Mouse (Mus musculus) natural killer cell, adult 2 months (primary cell): ENCODE data around the gene Agmat.
A peak's percentile ranks its signal among the peaks of the same experiment; 100 is the strongest.

Experiments used
- DNase-seq, 2 experiments: peaks; one replicate each; pipeline ENCODE4 v3.0.0; 2022; ENCODE audit warnings: low spot score in 2 of 2

Agmat gene

DNA sequence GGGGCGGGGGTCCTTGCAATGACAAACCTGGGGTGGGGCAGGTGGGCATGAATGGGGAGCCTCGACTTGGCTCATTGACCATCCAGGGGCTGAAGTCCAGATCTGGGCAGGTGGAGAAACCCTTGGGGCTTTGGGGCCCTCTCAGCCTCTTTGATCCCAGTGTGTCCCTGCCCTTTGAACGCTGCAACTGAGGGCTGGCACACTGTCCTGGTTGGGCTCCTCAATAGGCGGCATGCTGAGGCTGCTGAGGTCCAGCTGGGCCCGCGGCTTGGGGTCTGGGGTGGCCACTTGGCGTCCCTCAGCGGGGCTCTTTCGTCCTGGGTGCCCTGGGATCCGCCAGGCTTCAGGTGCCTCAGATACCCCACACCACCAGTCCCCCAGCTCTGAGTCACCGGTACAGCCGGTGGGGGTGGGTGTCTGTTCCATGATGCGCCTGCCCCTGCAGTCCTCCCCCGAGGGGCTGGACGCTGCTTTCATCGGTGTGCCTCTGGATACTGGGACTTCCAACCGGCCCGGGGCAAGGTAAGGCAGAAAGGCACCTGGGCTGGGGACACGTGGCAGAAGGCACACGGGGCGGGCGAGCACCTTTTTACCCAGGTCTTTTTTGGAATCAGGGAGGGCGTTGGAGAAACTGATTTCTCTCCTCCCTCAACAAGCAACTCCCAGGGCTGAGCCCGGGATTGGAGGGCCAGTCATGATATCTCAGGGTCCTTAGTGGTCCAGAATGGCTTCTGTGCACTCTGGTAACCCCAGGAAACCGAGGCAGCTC is at the start of gene Agmat:
Gene Agmat, plus strand, starts transcription at position 95 of the 769 bp plus-strand sequence.
- no peak for DNase-seq

GRCm38 (mm10) chr4:141704625-141705024 is 41.8 kb upstream of the Agmat start:
- DNase-seq: no peak

DNA sequence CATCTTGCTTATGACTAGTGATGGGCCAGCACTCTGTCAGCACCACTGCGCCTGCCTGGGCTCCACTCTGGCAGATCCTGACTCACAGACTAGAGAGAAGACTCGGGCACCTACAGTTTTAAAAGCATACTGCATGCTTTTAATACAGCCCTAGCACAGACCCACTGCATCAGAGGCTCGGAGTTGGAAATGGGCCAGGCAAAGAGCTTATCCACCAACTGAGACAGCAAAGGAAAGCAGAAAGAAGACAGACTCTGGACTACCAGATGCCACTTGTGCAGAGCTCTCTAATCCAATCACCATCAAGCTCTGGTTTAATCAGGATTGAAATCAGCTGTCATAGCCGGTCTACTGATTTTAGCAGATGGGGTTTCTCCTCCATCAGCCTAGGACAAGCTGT is 41.1 kb upstream of the Agmat start:
- DNase-seq: no peak

- DNase-seq: no peak
Observed at GRCm38 (mm10) chr4:141708005-141708404, 38.5 kb upstream of the Agmat start.

DNA sequence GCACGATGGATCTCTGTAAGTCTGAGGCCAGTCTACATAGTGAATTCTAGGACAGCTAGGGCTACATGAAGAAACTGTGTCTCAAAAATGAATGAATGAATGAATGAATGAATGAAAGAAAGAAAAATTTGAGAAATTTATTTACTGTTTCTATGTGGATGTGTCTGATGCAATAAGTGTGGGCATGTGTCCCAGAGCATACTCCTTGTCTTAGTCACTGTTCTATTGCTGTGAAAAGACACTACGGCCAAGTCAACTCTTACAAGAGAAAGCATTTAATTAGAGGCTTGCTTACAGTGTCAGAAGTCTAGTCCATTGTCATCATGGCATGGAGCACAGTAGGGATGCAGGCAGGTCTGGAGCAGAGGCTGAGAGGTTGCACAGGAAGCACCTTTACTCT is 37.5 kb upstream of the Agmat start:
- no peak for DNase-seq

GRCm38 (mm10) chr4:141711250-141711649 is 35.2 kb upstream of the Agmat start:
- no peak for DNase-seq

GRCm38 (mm10) chr4:141713598-141714142 is 32.8 kb upstream of the Agmat start:
- DNase-seq: no peak

DNA sequence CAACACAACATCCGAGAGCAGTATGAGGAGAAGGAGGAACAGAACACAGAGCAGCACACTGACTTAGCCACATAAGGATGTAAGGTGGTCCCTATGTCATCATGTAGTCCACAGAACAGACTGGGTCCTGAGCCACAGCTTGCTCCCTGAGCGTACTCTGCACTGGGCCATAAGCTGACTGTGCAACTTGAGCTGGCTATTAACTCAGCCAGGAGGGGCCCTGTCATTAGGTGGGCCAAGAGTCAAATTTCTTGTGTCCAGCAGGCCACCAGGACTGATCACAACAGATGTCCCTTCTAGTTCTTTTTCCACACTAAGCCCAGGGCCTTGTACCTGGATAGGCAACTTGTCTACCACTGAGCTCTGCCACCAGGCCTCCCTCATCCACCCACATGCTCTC is 31.4 kb upstream of the Agmat start:
- no peak for DNase-seq

GRCm38 (mm10) chr4:141717633-141718032 is 28.8 kb upstream of the Agmat start:
- DNase-seq: no peak

DNA sequence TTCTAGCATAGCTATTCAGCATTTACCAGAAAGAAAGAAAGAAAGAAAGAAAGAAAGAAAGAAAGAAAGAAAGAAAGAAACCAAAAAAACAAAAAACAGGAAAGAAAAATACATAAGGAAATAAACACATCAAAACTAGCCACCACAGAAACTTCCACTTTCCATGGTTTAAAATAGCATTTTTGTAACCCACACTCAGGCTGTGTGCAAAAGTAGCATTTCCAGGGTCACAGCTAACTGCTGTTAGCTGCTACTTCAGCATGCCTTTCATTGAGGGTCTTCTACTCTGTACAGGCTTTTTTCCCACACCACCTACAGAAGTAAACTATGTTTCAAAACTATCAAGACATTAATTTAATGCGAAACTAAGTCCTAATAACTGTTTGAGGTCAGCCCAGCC is 27.2 kb upstream of the Agmat start:
- DNase-seq: no peak

DNA sequence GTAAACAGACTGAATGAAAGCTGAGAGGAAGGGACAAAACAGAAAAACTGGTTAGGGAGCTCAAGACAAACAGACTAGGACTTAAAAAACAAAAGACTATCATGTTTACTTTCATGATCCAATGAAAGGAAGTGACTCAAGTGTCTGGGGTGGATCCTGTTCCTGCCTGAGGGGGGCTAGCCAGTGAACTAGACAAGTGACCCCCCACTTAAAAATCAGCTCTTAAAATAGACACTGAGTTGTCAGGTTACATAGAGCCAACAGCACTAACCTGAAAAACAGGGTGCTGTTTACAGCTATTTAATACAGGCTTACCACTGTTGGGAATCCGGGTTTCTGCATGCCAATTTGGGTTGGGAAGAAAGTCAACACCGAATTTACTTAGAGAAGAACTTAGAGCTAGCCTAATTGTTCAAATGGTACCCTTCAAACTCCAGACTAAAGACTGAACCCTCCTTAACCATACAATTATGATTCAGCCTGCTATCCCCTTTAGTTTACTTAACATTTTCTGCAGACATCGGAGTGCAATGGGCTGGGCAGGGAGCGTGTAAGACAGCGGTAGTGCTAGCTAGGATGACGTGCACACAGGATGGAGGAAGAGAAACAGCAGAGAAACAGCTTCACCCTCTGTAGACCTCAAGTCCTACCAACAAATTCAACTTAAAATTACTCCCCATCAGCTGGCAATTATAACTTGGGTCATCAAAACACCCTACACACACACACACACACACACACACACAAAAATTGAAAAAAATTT is 25.5 kb upstream of the Agmat start:
- DNase-seq: no peak

DNA sequence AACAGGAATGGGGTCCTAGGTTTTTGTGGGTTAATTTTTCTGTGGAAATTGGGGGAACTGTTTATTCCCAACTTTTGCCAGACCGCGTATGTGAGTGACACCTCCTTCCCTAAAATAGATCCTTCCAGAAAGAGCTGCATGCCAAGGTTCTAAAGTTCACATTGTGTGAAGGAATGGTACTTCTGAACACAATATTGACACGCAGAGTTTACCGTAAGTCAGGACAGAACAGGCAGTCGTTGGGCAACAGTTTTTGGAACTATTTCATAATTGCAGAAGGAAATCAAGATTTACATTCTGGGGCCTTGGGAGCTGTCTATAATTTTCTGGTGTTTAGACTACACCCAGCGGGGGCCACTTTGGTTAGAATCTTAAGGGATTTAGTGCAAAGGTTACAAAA is 24.5 kb upstream of the Agmat start:
- no peak for DNase-seq

GRCm38 (mm10) chr4:141722731-141723672 is 23.5 kb upstream of the Agmat start, which contains the start of gene Ddi2:
Gene Ddi2 (minus strand): TSS chr4:141723419.
- peak; percentile 81 to 88 for DNase-seq

GRCm38 (mm10) chr4:141723673-141724068 is 22.8 kb upstream of the Agmat start:
- no peak for DNase-seq

DNA sequence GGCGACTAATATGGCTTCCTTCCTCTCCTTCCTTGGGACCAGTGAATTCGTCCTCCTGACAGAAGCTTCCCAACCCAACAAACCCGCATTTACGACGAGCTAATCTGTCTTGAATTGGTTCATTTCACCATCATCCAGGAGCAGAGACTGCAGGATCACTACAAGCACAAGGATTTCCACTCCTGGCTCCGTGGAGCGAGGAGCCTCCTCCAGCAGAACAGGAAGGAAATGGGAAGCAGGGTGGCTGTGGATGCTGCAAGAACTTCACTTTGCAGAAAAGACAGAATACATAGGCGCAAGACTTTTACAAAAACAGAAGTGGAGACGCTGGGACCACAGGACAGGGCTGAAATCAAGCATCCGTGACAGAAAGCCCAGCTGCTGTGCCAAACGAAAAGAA is 21.9 kb upstream of the Agmat start:
- DNase-seq: no peak

DNA sequence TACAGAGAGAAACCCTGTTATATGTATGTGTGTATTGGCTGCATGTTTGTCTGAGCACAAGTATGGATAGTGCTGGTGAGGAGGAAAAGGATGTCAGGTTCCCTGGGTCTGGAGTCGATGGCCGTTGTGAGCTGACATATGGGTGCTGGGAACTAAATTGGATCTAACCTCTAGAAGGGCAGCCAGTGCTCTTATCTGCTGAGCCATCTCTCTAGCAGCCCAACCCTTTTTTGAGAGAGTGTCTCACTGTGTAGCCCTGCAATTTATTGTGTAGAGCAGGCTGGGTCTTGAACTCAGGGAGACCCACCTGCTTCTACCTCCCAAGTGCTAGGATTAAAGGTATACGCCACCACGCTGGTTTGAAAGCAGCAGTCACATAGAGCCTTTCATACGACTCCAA is 21.2 kb upstream of the Agmat start:
- DNase-seq: no peak

GRCm38 (mm10) chr4:141725738-141726137 is 20.7 kb upstream of the Agmat start:
- DNase-seq: no peak

GRCm38 (mm10) chr4:141729266-141729665 is 17.2 kb upstream of the Agmat start:
- DNase-seq: no peak

GRCm38 (mm10) chr4:141730401-141730800 is 16.1 kb upstream of the Agmat start:
- no peak for DNase-seq

DNA sequence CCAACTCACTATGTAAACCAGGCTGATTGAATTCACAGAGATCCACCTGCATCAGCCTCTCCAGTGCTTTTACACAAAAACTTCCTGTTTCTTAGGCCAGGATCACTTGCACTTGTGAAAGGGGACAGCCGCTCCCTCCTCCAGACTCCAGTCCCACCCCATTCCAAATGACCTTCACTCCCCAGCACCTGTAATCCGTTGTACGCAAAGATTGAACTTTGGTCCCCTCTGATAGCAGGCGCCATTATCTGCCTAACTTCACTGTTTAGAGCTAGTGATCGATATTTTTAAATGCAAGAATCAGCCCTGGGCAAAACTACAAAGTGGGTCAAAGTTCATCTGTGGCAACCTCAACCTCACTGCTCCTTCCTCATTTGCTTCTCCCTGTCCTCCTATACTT is 14.7 kb upstream of the Agmat start:
- no peak for DNase-seq

GRCm38 (mm10) chr4:141734446-141735205 is 11.8 kb upstream of the Agmat start:
- peak; percentile 75 to 85 for DNase-seq
